Mouse (Mus musculus) neural tube, embryonic 15.5 days (tissue): ENCODE data around the gene Ptpa. TPM values are rescaled to one million over a fixed set of nuclear protein-coding genes. Genes with fewer than 3 reads are reported as not detected.

Experiments used
- ATAC-seq: fragments of 200-750 bp; cut with Nextera tagmentation; 2 replicates; pipeline ENCODE4 v1.8.0; 2017; ENCODE audit warnings: mild to moderate bottlenecking, moderate TSS enrichment, moderate library complexity; ENCODE audit not compliant: low FRiP score
- H3K27ac ChIP-seq: fragments of 300-500 bp; sonication (generic); replicated peaks from 2 replicates; pipeline ENCODE4 v1.5.1; 2015; ENCODE audit warnings: mild to moderate bottlenecking, inconsistent platforms
- H3K27me3 ChIP-seq: fragments of 300-500 bp; sonication (generic); replicated peaks from 2 replicates; pipeline ENCODE4 v1.6.1; 2015; ENCODE audit warnings: inconsistent platforms
- H3K36me3 ChIP-seq: fragments of 300-500 bp; sonication (generic); 2 replicates; pipeline ENCODE4 v1.6.1; 2015; ENCODE audit warnings: inconsistent platforms
- H3K4me1 ChIP-seq: fragments of 300-500 bp; sonication (generic); 2 replicates; pipeline ENCODE4 v1.6.1; 2015; ENCODE audit warnings: inconsistent platforms
- H3K4me2 ChIP-seq: fragments of 300-500 bp; sonication (generic); 2 replicates; pipeline ENCODE4 v1.6.1; 2015; ENCODE audit warnings: inconsistent platforms, mild to moderate bottlenecking, moderate library complexity
- H3K4me3 ChIP-seq: fragments of 300-500 bp; sonication (generic); replicated peaks from 2 replicates; pipeline ENCODE4 v1.5.1; 2015; ENCODE audit warnings: mild to moderate bottlenecking, inconsistent platforms
- H3K9ac ChIP-seq: fragments of 300-500 bp; sonication (generic); replicated peaks from 2 replicates; pipeline ENCODE4 v1.6.1; 2015; ENCODE audit warnings: mild to moderate bottlenecking, inconsistent platforms
- H3K9me3 ChIP-seq: fragments of 300-500 bp; sonication (generic); replicated peaks from 2 replicates; pipeline ENCODE4 v1.6.1; 2016; ENCODE audit warnings: inconsistent platforms
- WGBS: fragments of 180-500 bp; shearing (Covaris S2); methylation state at CpG from one replicate; pipeline ENCODE4 v1.1.7; 2015; ENCODE audit warnings: mixed read lengths; 5-methylcytosine and 5-hydroxymethylcytosine counted together
- polyA plus RNA-seq: library from polyadenylated mRNA; unstranded; fragments of >200 nt; fragmentation: Nextera tagmentation; extraction: Ambion mirVana; gene quantifications from 2 replicates; pipeline ENCODE4 v1.2.1, GENCODE M21; 2015

Gene Ptpa
- polyA plus RNA-seq, 1 experiment from 2014 or later = 138 TPM

DNA sequence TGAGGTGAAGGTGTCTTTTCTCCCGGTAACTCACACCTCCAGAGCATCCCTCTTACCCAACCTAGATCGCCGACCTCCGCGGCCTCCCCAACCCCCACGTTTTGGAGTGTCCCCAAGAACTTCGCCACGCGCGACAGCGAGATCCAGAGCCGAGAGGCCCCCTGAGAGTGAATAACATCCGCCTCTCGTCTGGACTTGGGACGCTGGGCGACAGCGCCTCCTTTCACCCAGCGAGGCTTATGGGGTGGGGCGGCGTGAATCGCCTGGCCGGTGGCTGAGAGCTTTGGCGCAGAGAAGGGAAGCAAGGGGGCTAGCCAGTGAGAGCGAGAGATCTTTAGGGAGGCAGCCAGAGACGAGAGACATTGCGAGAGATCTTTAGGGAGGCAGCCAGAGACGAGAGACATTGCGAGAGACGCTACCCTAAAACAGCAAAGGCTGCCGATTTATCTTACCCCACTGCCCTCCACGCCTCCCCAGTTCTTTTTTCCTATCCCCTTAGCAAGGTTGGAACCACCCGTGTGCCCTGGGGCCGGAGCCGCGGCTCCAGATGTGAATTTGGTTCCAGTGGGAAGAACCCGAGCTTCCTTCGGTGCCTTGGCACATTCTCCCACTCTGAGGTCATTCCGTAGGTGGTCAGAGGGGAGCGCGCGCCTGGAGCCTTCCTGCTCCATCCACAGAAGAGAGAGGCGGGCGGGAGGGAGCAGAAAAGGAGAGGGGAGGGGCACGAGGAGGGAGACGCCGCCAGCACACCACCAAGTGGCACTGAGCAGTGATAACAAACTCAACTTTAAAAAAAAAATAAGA is 54.5 kb downstream of the Ptpa start:
- Histone ChIP-seq H3K36me3 (no peaks in the 10 kb centered on the region), H3K9me3 (no peaks in the 10 kb centered on the region), H3K4me2 (peak overlapping the region; percentile 97), H3K4me3 (peak overlapping the region; percentile 79), H3K27ac (peak overlapping the region; percentile 90), H3K27me3 (no peaks in the 10 kb centered on the region), H3K4me1 (peaks cover 51% of the 10 kb centered on the region), H3K9ac (peak overlapping the region; percentile 59)
- peak; percentile 30 for ATAC-seq
- 0% methylated on average over 46 of the region's 46 CpGs for WGBS

DNA sequence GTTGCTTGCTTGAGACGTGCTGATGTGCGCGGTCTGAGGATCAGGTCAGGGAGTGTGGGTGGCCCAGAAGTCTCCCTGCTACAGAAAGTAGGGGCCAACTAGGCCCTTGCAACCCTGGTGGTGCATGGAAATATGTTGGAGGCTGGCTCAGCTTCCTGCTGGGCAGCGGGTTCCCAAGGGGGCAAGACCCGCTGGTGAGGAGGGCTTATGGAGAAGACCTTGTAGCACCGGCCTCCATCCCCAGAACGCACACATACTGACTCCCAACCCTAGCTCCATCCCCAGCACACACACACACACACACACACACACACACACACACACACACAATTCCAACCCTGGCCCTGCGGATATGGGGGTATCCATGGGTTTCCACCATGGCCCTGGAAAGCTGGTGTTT is 55.2 kb downstream of the Ptpa start:
- Histone ChIP-seq H3K36me3 (no peaks in the 10 kb centered on the region), H3K9me3 (no peaks in the 10 kb centered on the region), H3K4me3 (peak overlapping the region; percentile 79), H3K9ac (0 out of 2 replicates have a peak overlapping the region, but pooled peaks have one; percentile 91), H3K4me2 (peak overlapping the region; percentile 97), H3K27ac (peak overlapping the region; percentile 90), H3K4me1 (peaks cover 51% of the 10 kb centered on the region), H3K27me3 (peaks cover 4% of the 10 kb centered on the region; the same call in 1 of the 2 replicates)
- no peak for ATAC-seq
- 9% methylated on average over 8 of the region's 8 CpGs for WGBS

DNA sequence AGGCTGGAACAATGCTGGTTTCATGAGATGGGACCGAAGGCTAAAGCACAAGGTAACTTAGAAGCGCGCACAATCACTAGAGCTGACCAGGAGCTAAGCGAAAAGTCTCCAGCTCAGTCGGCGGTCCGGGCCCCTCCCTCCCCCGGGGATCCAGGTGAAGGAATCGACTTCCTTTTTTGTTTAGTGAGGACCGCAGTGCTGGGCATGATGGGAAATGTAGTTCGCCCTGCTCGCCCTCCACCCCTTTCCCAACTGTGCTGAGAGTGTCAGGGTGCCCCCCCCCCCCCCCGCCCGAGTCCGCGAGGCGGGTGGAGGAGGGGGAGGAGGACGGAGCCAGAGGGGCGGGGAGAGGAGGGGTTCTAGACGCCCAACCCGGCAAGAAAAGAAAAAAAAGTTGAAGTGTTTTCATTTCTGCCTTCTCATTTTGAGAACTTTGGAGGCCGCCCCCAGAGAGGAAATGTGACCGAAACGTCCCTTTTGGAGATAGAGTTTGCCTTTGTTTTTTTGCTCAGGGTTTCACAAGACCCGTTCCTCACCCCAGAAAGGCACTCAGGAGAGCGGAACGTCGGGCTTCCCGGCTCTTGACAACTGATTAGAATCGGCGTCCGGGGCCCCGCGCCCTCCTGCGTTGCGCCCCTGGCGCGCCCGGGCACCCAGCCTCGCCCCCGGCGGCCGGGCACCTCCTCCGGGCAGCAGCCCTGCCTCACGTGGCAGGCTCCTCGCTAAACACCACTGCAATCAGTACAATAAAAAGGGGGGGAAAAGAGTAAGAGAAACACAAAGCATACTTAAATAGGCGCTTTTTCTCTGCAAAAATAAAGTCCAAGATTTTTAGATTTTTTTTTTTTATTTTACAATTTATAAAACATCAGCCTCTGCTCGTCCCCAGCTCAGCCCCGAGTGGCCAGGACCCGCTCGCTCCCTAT is 56.2 kb downstream of the Ptpa start:
- Histone ChIP-seq H3K4me3 (peak overlapping the region; percentile 79), H3K4me2 (peak overlapping the region; percentile 97), H3K27me3 (peaks cover 4% of the 10 kb centered on the region; the same call in 1 of the 2 replicates), H3K27ac (peak overlapping the region; percentile 90), H3K9me3 (no peaks in the 10 kb centered on the region), H3K36me3 (no peaks in the 10 kb centered on the region), H3K4me1 (peaks cover 46% of the 10 kb centered on the region), H3K9ac (peak overlapping the region; percentile 91)
- ATAC-seq = no peak
- under 1% methylated on average over 43 of the region's 51 CpGs for WGBS

DNA sequence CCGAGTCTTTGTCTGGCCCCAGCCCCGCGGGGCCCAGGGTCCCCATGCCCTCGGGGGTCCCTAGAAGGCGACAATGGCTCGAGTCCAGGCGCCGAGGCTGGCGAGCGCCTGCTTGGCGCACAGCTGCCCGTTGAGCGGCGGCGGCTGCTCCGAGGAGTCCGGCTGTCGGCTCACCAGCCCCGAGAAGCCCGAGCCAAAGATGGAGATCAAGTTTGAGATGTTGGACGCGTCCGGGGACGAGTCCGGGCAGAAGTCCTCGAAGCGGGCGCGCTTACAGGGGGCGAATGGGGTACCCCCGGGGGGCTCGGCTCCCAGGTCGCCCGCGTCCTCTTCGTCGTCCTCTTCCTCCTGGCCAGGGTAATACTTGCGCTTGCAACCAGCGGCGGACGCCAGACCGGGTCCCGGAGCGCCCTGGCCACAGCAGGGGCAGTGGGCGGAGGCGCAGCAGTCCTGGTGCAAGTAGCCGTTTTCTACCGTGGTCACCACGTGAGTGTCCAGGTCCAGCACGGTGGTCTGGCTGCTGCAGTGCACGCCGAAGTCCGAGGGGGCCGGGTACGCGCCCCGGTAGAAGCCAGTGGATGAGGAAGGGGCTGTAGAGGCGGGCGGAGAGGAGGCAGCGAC is 57.0 kb downstream of the Ptpa start:
- ATAC-seq = no peak
- under 1% methylated on average over 58 of the region's 60 CpGs for WGBS

DNA sequence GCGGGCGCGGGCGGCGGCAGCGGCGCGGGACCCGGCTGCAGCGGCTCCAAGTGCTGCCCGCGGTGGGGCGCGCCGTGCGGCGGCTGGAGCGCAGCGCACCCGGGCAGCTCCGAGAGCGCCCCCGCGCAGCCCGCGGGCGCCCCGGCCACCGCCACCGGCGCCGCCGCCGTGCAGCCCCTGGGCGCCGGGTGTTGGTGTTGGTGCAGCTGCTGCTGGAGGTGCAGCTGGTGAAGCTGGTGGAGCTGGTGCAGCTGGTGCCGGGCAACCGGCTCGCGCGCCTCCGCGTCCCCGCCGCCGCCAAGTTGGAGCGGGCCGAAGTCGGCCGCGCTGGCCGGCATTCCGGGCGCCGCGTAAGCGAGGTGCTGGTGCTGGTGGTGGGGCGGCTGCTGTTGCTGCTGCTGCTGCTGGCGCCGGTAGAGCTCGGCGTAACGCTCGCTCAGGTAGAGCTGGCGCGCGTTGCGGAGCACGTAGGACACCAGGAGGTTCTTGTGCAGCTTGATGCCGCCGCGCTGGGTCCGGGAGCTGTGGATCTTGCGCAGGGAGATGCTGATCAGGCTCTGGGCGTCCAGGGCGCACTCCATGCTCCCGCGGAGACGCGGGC is 57.7 kb downstream of the Ptpa start:
- under 1% methylated on average over 46 of the region's 80 CpGs for WGBS
- Histone ChIP-seq H3K27ac (peak overlapping the region; percentile 90), H3K4me2 (peak overlapping the region; percentile 97), H3K9me3 (no peaks in the 10 kb centered on the region), H3K36me3 (no peaks in the 10 kb centered on the region), H3K27me3 (peaks cover 4% of the 10 kb centered on the region; the same call in 1 of the 2 replicates), H3K9ac (peak overlapping the region; percentile 91), H3K4me3 (peak overlapping the region; percentile 79), H3K4me1 (peaks cover 46% of the 10 kb centered on the region)
- peak; percentile 35 for ATAC-seq

More for the DNA sequence above, 57.0 kb downstream of the Ptpa start:
- H3K9ac ChIP-seq = peak overlapping the region; percentile 91
- H3K4me3 ChIP-seq = peak overlapping the region; percentile 79
- H3K27me3 ChIP-seq = peaks cover 4% of the 10 kb centered on the region; the same call in 1 of the 2 replicates
- no peaks in the 10 kb centered on the region for H3K36me3 ChIP-seq
- H3K27ac ChIP-seq = peak overlapping the region; percentile 90
- peak overlapping the region; percentile 97 for H3K4me2 ChIP-seq
- H3K9me3 ChIP-seq = no peaks in the 10 kb centered on the region
- peaks cover 46% of the 10 kb centered on the region for H3K4me1 ChIP-seq

DNA sequence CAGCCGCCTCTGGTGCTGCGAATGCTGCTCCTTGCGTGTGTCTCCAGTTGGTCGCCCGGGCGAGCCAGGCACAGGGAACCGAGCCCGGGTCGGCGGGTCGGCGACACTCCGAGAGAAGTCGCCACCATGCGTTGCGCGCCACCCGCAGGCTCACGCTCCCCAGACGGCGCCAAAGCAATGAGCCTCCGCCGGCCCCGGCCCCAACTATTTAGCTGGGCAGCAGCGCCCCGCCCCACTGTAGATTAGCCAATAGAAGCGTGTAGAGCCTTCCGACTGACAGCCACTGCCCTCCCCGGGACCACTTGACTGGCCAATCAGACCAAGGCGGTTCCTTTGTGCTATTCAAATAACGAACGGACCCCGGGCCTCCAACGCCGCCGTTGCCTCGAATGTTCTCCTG is 58.2 kb downstream of the Ptpa start, which contains the start of gene Ier5l:
Gene Ier5l (minus strand): TSS at position 181 of the 400 bp plus-strand sequence.
- Histone ChIP-seq H3K27ac (peak within 1 kb of the TSS; percentile 90), H3K4me1 (peaks cover 41% of the 10 kb centered on the region), H3K9me3 (no peaks in the 10 kb centered on the region), H3K4me3 (peak within 1 kb of the TSS; percentile 79), H3K36me3 (no peaks in the 10 kb centered on the region), H3K27me3 (peaks cover 4% of the 10 kb centered on the region; the same call in 1 of the 2 replicates), H3K9ac (peak within 1 kb of the TSS; percentile 91), H3K4me2 (peak within 1 kb of the TSS; percentile 97)
- WGBS = under 1% methylated on average over 37 of the region's 37 CpGs
- ATAC-seq = peak; percentile 89

DNA sequence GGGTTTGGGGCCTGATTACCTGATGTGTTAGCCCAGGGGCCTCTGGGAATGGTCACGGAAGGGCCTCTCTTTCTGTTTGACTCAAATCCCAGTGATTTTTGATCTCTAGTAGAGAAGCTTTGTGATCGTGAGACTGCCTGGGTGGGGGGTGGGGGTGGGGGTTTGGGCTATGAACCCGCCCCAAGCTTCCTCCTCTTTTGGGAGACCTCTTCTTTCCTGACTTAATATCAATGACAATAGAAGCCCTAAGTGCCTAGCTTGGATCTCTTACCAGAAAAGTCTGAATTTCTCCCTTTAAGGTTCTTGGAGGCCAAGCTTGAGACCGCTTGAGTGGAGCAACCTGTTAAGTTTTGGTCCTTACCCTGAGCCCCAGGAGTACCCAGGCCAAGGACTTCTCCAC is 58.9 kb downstream of the Ptpa start:
- WGBS = 20% methylated on average over 4 of the region's 4 CpGs
- Histone ChIP-seq H3K4me3 (peak overlapping the region; percentile 79), H3K36me3 (no peaks in the 10 kb centered on the region), H3K9ac (no peak overlapping the region), H3K27ac (no peak overlapping the region), H3K4me1 (peaks cover 36% of the 10 kb centered on the region), H3K4me2 (peak overlapping the region; percentile 97), H3K9me3 (no peaks in the 10 kb centered on the region), H3K27me3 (peaks cover 4% of the 10 kb centered on the region; the same call in 1 of the 2 replicates)
- ATAC-seq = no peak

DNA sequence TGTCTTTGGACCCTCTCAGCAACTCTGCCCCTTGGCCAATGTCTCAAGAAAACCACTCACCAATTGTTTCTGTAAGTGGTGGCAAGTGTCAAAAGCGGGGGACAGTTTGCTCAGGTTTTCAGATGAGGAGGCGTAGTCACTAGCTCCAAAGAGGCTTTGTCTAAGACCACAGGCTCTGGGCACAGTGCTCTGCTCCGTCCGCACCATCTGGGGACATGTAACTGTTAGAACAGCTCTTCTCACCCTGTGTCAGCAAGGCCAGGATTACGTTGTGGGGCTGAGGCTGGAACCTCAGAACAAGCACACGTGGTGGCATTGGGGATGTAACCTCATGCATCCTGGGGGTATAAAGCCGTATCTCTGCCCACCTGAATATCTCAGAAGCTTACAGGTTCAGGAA is 59.6 kb downstream of the Ptpa start:
- peaks cover 30% of the 10 kb centered on the region for H3K4me1 ChIP-seq
- no peak overlapping the region for H3K9ac ChIP-seq
- no peak for ATAC-seq
- no peak overlapping the region for H3K27ac ChIP-seq
- H3K4me2 ChIP-seq = no peak overlapping the region
- H3K4me3 ChIP-seq = no peak overlapping the region
- H3K9me3 ChIP-seq = no peaks in the 10 kb centered on the region
- H3K27me3 ChIP-seq = peaks cover 4% of the 10 kb centered on the region; the same call in 1 of the 2 replicates
- H3K36me3 ChIP-seq = no peaks in the 10 kb centered on the region
- 90% methylated on average over 7 of the region's 7 CpGs for WGBS

DNA sequence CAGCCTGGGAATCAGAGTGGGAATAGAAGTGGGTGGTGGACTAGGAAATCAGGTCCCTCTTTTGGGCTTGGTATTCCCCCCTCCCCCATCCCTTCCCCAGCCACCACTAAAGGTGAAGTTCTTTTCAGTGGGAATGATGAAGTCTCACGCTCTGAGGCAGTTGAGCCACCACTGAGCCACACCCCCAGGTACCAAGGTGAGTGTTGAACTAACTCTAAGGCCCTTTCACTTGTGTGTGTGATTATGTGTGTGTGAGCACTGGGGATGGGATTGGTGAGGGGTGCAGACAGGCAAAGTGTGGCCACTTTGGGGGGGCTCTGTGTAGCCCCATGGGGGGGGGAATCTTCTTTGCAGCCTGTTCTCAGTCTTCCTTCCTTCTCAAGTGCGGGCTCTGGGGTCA is 60.4 kb downstream of the Ptpa start:
- Histone ChIP-seq H3K9ac (no peak overlapping the region), H3K4me2 (no peak overlapping the region), H3K9me3 (no peaks in the 10 kb centered on the region), H3K36me3 (no peaks in the 10 kb centered on the region), H3K4me3 (no peak overlapping the region), H3K4me1 (peaks cover 23% of the 10 kb centered on the region), H3K27ac (no peak overlapping the region), H3K27me3 (peaks cover 4% of the 10 kb centered on the region; the same call in 1 of the 2 replicates)
- no peak for ATAC-seq
- 72% methylated on average over 2 of the region's 2 CpGs for WGBS

DNA sequence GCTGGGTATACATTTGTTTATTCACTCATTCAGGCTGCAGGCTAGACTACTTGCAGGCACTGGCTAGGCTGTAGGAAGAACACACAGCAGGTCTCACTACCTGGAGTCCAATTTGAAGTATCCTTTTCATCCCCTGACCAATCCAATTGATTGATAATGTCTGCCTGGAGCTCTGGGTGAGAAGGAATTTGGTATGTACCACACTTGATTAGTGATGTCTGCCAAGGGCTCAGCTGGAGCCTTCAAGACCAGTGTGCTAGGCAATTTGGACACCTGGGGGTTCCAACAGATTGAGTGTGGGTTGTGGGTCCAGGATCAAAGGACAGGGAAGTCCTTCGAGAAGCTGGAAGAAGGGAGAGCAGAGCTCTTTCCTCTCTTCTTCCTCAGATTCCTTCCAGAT is 62.7 kb downstream of the Ptpa start:
- peaks cover 7% of the 10 kb centered on the region for H3K4me1 ChIP-seq
- H3K27ac ChIP-seq = no peak overlapping the region
- no peak overlapping the region for H3K4me3 ChIP-seq
- no peaks in the 10 kb centered on the region for H3K9me3 ChIP-seq
- no peak for ATAC-seq
- H3K36me3 ChIP-seq = no peaks in the 10 kb centered on the region
- no peak overlapping the region for H3K9ac ChIP-seq
- peaks cover 4% of the 10 kb centered on the region; the same call in 1 of the 2 replicates for H3K27me3 ChIP-seq
- H3K4me2 ChIP-seq = no peak overlapping the region
- WGBS = 75% methylated on average over 1 of the region's 1 CpGs

DNA sequence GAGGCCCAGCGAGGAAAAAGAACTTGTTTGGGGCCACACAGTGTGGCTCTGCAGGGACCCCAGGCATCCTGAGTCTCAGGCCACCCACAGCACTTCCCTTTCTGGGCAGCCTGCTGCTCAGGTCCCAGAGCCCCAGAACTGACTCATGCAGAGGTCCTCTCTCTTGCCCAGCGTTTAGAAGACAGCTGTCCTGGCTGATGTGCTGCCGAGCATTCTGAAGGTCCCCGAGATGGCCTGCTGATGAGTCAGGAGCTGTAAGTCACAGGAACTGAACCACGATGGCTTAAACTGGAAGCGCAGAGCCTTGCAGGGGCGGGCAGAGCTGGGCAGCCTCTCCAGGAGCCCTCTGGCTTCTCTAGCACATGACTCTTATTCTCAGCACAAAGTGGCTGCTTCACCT is 71.8 kb downstream of the Ptpa start:
- H3K9ac ChIP-seq = no peak overlapping the region
- no peaks in the 10 kb centered on the region for H3K36me3 ChIP-seq
- no peak overlapping the region for H3K4me2 ChIP-seq
- H3K9me3 ChIP-seq = no peaks in the 10 kb centered on the region
- H3K4me3 ChIP-seq = no peak overlapping the region
- WGBS = 49% methylated on average over 7 of the region's 7 CpGs
- H3K4me1 ChIP-seq = no peaks in the 10 kb centered on the region
- no peaks in the 10 kb centered on the region for H3K27me3 ChIP-seq
- no peak for ATAC-seq
- H3K27ac ChIP-seq = no peak overlapping the region
